Mouse (Mus musculus): Measurements from ENCODE around the gene Gm49425.

The Gm49425 gene

DNA sequence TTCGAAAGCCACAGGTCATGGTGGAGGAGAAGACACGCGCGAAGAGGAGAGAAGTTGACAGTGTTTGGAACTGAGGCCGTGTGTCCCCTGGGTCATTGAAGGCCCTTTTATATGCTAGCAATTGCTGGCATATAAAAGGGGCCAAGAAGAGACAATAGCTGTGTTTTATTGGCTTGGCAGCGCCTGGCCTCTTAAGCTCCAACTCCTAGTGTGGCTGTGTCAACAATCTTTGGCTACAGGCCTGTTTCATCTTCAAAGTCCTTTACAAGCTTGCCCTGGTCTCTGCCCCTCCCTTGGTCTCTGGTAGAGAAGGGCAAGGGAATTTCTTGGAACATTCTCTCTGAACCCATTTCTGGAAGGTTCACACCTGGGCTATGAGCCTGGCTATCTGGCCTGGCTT, 25.6 kb downstream of the Gm49425 start, which contains the start of gene Krt83:
TSS of gene Krt83 (minus strand) at position 82 of the 400 bp plus-strand sequence.
- DNase-seq (ENCODE audit: extremely low spot score) = no peak

DNA sequence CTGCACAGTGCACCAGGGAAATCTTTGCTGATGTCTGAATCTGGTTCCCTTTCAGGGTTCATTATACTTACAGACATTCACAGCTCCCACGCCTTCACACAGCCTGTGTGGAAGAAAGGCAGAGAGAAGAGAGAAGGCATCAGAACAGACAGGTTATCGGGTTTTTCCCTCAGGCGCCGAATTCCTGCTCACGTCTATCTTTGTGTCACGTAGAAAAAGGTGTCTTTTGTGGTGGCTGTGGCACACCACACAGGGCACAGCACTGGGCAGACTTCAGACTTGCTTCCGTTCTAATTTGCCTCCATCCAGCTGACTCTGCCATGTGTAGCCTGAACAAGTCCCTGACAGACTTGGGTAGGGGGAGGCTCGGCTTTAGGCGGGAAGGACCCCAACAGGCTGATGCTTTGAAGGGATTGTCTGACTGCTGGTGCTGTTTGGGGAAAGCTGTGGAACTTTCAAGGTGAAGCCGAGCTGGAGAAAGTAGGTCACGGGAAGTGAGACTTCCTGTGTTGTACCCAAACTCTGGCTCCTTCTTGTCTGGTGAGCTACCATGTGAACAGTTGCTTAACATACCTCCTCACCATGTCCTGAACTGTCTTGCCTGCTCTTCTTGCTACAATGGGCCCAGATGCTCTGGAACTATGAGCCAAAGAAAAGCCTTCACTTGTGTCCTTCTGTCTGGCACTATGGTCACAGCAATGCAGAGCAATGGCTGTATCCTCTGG, 31.0 kb downstream of the Gm49425 start:
- no peak for DNase-seq (ENCODE audit: extremely low spot score)

DNA sequence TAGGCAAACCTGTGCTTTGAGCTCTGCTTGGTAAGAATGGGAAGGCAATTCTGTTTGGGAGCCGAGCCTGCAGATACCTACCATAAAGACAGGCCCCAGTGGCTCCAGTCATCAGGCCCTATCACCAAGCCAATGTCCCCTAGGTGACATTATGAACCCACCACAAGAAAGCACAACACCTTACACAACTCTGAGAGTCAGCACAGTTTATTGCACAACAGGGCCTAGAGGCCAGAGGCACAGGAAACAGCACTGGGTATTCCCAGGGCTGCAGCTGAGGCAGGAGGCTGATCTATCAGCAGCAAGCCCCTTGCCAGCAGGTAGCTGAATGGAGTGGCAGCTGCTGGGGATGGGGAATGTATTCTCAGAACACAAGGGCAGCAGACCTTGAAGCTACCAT, 32.1 kb downstream of the Gm49425 start:
- DNase-seq (ENCODE audit: extremely low spot score) = no peak

DNA sequence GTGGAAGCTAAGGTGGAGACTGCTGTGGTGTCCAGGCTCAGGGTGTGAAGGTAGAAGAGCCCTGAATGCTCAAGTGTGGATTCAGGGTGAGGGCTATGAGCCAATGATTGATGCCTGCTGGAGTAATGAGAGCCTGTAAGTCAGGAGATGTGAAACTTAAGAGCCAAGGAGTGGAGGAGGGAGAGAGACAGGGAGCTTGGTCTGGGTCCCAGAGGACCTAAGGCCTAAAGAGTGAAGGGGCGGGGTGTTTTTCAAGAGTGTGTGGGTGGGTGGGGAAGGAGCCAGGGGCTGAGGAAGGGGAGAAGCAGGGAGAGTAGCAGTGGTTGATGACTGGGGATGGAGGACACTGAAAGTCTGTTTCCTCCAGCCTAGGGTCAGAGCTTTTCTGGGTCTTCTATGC, 33.4 kb downstream of the Gm49425 start:
- no peak for DNase-seq (ENCODE audit: extremely low spot score)

DNA sequence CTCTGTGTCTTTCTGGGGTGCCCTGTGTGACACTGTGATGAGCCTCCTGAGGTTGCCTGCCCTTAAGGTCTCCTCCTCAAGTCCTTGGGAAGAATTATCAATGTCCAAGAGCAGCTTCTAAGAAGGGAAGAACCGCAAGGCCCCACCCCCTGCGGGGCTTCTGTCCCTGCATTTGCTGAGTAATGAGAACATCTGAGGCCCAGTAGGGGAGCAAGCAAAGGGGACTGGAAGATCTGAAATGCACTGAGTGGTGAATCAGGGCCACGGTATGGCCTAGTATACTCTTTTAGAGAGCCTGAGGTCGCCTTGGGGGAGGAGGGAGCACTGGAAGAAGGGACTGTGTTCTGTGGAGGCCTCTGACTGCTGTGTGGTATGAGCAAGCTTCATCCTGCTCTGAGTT, 35.0 kb downstream of the Gm49425 start:
- DNase-seq (ENCODE audit: extremely low spot score) = no peak

DNA sequence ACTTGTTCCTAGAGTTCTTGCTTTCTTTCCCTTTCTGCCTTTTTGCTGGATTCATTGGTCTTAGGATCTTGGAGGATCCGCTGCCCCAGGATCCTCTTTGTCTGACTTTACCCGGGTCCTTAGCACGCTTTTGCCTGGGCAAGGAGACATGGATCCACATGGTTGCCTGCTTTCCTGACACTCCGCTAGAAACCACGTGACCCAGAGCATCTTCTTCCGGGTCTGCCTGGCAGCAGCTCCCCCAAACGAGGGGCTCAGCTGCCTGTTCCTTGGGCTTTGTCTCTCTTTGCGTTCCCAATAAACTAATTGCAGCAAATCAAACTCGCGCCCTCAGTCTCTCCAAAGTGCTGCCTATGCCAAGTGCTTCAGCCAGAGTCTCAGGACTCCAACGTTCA, 37.4 kb downstream of the Gm49425 start:
- DNase-seq (ENCODE audit: extremely low spot score) = peak; percentile 20

DNA sequence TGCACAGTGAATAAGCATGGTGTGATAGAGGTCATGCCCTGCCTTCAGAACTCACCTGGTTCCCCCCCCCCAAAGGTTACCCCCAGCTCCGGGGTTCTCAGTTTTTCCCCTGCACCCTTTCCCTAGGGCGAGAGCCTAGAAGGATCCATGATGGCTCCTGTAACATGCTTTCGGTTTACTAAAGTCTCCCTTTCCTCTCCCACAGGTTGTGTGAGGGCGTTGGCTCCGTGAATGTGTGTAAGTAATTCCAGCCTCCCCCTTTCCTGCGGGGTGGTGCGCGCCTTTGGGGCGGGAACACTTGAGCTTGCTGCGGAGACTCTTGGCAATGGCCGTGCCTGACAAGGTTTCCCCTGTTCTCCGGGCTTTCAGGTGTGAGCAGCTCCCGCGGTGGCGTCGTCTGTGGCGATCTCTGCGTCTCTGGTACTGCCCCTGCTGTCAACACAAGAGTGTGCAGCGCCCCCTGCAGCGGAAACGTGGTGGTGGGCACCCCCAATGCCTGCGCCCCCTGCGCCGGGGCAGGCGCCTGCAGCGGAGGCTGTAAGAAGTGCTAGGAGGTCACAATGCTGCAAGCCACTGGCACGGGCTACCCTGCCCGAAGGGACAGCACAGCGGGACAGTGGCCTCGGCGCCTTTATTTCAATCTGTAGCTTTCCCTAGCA, 37.9 kb downstream of the Gm49425 start:
- peak; percentile 75 for DNase-seq (ENCODE audit: extremely low spot score)

DNA sequence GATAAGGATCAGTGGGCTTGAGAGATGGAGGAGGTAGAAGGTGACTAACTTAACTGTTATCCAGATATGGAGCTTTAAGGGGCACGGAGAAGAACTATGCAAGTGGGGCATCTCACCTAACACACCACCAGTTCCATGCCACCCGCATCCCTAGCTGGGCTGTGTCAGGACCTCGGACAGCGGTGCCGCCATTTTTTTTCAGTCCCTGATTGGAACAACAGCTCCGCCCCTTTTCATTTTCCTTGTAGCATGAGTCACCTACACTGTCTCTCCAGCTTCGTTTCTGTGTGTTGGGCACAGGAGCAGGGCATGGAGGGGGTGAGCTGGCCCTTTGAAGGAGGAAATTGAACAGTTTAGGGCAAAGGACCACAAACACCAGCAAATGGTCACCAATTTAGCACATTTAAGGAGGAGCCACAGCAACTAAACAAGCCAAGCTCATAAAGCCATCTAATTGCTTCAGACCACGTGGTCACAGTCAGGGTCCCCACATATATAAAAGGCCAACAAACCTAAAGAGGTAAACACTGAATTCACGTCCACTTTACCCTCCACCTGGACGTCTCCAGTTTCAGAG, 44.0 kb downstream of the Gm49425 start, which contains the start of gene Krt86:
TSS of gene Krt86 (plus strand) at position 527 of the 577 bp plus-strand sequence.
- peak; percentile 59 for DNase-seq (ENCODE audit: extremely low spot score)

DNA sequence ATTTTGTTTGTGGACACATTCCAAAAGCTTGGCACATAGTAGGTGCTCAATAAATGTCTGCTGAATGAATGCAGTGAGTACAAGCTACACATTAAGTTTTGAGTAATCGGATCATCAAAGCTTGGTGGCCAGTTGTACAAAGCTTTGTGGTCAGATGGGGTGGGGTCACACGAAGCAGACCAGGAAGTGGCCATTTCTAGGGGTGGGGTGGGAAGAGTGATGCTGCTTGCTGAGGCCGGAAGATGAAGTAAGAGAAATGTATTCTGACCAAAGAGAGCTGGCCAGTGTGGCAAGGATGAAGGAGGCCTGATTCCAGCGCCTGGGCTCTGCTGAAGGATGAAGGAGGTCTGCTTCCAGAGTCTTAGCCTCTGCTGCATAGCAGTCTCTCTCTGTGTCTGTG, 48.0 kb downstream of the Gm49425 start:
- no peak for DNase-seq (ENCODE audit: extremely low spot score)

All from embryo, embryonic 9.5 days (tissue).